Mouse (Mus musculus) heart, postnatal 14 days (tissue): ENCODE data around the gene Daxx. TPM values are rescaled to one million over a fixed set of nuclear protein-coding genes. Genes with fewer than 3 reads are reported as not detected.
A peak's percentile ranks its signal among the peaks of the same experiment; 100 is the strongest.
"Not testable (repeated sequence)": the region's sequence is repeated elsewhere in the genome, so short reads cannot be mapped to it uniquely, and the experiment has no call there.

Experiments
- DNase-seq, 2 experiments: peaks; one replicate each; pipeline ENCODE4 v3.0.0; 2021 to 2022
- intact Hi-C: fragments of 180-260 bp; cut with DNase I; formaldehyde crosslinking; loops from one replicate; pipeline ENCODE4 v1.15.1; 2025
- total RNA-seq, 2 experiments: library from RNA; stranded (reverse); gene quantifications; 2 replicates each; pipeline ENCODE4 v1.2.3; 2021

Daxx gene
- total RNA-seq, 2 experiments from 2014 or later = 11.3 to 13.7 TPM

- DNase-seq = no peak
- intact Hi-C loops = no loop called here
These were observed 7.6 kb upstream of the Daxx start for GRCm38 (mm10) chr17:33901653-33902052.

GRCm38 (mm10) chr17:33902079-33902478 lies 7.1 kb upstream of the Daxx start:
- intact Hi-C loops = no loop called here
- no peak for DNase-seq

DNA sequence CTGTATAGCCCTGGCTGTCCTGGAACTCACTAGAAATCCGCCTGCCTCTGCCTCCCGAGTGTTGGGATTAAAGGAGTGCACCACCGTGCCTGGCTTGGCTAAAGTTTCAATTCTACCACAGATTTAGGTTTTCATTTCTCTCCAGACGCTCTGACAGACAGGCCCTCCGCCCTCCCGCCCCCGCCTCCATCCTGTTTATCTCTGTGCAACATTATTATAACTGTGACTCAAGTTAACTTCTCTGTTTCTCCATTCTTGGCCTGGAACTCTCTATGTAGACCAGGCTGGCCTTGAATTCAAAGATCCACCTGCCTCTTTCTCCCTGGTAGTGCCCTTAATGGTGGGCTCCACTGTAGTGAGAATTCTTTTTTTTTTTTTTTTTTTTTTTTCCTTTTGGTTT lies 6.7 kb upstream of the Daxx start:
- intact Hi-C loops = no loop called here

DNA sequence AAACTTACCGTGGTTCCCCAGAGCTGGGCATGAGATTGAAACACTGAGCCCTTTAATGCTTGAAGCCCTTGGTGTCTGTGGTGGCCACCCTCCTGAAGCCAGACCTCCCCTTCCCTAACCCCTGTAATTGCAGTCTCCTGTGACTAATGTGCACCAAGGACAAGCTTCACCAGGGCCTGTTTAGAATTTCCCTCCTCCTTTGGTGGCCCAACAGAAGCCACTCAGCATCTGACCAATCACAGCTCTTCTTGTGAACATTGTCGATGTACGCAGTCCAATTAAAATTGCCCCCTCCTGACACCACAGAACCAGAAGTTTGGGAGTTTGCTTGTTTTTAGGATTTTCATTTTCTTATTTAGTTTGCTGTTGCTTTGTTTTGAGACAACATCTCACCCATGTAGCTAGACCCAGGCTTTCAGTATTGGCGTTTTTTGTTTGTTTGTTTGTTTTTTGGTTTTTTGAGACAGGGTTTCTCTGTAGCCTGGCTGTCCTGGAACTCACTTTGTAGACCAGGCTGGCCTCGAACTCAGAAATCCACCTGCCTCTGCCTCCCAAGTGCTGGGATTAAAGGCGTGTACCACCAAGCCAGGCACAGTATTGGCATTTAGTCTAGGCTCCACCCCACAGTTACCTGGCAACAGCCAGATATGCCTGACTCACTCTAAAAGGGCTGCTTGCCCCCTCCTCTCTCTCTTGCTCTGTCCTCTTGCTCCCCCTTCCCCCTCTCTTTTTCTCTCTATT lies 5.1 kb upstream of the Daxx start:
- intact Hi-C loops, DNase-seq: not testable (repeated sequence)

More for the DNA sequence above, 6.7 kb upstream of the Daxx start:
- no peak for DNase-seq

- intact Hi-C loops, DNase-seq: not testable (repeated sequence)
These were observed 4.4 kb upstream of the Daxx start, which contains the start of gene Platr17 for GRCm38 (mm10) chr17:33904835-33905234. Gene Platr17, plus strand, starts transcription at chr17:33905135.

- peak; percentile 36 to 51 for DNase-seq
- intact Hi-C loops = no loop called here
These were observed 710 bp upstream of the Daxx start for GRCm38 (mm10) chr17:33908331-33909076.

GRCm38 (mm10) chr17:33909869-33910250 lies 646 bp downstream of the Daxx start:
- intact Hi-C loops = no loop called here
- DNase-seq = peak; percentile 35 to 52

DNA sequence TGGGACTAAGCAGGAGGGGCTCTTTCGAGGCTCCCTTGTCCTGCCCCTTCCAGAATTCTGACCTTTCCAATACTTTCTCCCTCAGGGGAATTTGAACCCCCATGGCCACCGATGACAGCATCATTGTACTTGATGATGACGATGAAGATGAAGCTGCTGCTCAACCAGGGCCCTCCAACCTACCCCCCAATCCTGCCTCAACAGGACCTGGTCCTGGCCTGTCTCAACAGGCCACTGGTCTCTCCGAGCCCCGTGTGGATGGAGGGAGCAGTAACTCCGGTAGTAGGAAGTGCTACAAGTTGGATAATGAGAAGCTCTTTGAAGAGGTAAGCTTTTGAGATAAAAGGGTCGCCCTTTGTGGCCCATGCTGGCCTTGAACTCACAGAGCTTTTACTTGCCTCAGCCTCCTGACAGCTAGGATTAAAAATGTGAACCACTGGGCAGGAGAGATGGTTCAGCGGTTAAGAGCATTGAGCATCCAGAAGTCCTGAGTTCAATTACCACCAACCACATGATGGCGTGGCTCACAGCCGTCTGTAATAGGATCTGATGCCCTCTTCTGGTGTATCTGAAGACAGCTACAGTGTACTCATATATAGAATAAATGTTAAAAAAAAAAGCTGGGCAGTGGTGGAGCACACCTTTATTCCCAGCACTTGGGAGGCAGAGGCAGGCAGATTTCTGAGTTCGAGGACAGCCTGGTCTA lies 1.3 kb downstream of the Daxx start:
- DNase-seq = no peak
- intact Hi-C loops = no loop called here

DNA sequence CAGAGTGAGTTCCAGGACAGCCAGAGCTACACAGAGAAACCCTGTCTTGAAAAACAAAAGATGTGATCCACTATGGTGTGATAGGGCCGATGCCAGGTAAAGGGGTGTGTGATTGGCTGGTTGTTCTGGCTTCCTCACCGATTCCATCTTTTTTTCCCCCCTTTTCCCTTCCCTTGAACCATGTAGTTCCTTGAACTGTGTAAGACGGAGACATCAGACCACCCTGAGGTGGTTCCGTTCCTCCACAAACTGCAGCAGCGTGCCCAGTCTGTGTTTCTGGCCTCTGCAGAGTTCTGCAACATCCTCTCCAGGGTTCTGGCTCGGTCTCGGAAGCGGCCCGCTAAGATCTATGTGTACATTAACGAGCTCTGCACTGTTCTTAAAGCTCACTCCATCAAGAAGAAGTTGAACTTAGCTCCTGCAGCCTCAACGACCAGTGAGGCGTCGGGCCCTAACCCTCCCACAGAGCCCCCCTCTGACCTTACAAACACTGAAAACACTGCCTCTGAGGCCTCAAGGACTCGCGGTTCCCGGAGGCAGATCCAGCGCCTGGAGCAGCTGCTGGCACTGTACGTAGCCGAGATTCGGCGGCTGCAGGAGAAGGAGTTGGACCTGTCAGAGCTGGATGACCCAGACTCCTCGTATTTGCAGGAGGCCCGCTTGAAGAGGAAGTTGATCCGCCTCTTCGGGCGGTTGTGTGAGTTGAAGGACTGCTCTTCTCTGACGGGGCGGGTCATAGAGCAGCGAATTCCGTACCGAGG lies 2.0 kb downstream of the Daxx start:
- no peak for DNase-seq

DNA sequence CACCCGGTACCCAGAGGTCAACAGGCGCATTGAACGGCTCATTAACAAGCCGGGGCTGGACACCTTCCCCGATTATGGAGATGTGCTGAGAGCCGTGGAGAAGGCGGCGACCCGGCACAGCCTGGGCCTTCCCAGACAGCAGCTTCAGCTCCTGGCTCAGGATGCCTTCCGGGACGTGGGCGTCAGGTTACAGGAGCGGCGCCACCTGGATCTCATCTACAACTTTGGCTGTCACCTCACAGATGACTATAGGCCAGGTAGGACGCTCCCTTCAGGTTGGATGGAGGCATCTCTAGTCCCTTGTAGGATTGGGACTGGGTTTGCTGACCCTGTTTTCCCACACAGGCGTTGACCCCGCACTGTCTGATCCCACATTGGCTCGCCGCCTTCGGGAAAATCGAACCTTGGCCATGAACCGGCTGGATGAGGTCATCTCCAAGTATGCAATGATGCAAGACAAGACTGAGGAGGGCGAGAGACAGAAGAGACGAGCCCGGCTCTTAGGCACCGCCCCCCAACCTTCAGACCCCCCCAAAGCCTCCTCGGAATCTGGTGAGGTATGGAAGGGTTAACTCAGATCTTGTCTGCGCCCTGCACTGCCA lies 2.7 kb downstream of the Daxx start:
- intact Hi-C loops = no loop called here

More for the DNA sequence above, 2.0 kb downstream of the Daxx start:
- intact Hi-C loops = no loop called here

DNA sequence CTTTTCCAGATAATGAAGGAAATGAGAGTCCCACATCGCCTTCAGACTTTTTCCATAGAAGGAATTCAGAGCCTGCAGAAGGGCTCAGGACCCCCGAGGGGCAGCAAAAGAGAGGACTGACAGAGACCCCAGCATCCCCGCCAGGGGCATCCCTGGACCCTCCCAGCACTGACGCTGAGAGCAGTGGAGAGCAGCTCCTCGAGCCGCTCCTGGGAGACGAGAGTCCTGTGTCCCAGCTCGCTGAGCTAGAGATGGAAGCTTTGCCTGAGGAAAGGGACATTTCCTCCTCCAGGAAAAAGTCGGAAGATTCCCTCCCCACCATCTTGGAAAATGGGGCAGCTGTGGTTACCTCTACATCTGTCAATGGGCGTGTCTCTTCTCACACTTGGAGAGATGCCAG lies 4.0 kb downstream of the Daxx start:
- DNase-seq = no peak
- intact Hi-C loops = no loop called here

More for the DNA sequence above, 2.7 kb downstream of the Daxx start:
- DNase-seq = no peak

- intact Hi-C loops = no loop called here
- DNase-seq = no peak
These were observed 4.7 kb downstream of the Daxx start for GRCm38 (mm10) chr17:33913905-33914304.

DNA sequence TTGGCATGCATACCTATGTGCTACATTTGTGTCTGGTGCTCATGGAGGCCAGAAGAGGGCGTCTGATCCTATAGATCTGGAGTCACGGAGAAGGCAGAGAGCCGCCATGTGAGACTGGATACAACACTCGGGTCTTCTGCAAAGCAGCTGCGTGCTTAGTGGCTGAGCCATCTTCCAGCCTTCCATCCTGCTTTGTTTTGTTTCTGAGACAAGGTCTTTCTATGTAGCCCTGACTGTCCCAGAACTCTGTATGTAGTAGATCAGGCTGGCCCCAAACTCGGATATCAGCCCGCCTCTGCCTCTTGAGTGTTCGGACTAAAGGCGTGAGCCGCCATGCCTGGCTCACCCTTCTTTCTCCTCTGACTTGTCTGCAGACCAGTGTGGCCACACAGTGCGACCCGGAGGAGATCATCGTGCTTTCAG lies 5.8 kb downstream of the Daxx start:
- intact Hi-C loops = no loop called here
- DNase-seq = no peak

DNA sequence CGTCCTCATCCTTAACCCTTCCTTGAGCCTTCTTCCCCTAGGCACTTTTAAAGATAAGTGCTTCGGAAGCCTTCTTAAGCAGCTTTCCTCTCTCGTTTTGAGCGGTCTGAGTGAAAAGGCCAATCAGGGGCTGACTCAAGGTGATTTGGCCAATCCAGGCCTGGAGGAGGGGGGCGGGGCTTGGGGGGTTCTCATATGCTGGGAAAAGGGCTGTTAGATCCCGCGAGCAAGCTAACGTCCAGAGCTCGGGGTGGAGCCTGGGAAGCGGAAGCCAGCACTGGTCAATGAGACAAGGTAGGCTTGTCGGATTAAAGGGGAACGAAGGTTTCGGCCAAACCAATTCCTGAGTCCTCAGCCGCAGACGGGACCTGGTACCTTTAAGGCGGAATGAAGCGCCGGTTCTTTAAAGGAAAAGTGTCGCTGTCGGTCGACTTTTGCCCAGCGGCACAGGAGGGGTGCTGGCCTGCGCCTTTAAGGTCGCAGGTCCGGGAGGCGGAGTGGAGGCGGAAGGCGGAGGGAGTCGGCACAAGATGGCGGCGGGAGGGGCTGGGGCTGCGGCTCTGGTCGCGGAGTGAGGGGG lies 6.5 kb downstream of the Daxx start, which contains the start of the genes Tapbp and Zbtb22:
TSS of gene Tapbp (plus strand) at position 229 of the 580 bp plus-strand sequence.
TSS of gene Zbtb22 (plus strand) at position 234 of the 580 bp plus-strand sequence.
- intact Hi-C loops = no loop called here
- peak; percentile 93 for DNase-seq

DNA sequence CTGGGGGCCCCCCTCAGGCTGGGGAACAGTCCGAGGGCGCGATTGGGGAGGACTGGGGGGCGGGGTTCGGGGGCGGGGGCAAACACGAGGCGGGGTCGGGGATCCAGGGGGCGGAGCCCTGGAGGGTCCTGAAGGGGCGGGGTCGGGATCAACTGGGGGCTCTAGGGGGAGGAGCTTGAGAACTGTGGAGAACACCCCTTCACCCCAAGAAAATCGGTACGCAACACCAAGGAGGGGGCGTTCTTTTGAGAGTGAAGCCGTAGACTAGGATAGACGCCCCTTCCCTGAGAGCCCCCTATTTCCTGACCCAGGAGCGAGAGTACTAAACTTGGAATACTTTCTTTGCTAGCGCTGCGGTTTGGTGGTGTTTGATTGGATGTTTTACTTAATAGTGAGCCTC lies 7.1 kb downstream of the Daxx start:
- DNase-seq = no peak
- intact Hi-C loops = no loop called here

- intact Hi-C loops = no loop called here
- DNase-seq = no peak
These were observed 7.8 kb downstream of the Daxx start for GRCm38 (mm10) chr17:33916847-33917655.

- intact Hi-C loops = no loop called here
- no peak for DNase-seq
These were observed 8.6 kb downstream of the Daxx start for GRCm38 (mm10) chr17:33917656-33918292.
